Mouse (Mus musculus): Measurements from ENCODE around the gene Pced1a. TPM values are rescaled to one million over a fixed set of nuclear protein-coding genes. Genes with fewer than 3 reads are reported as not detected.
"Not testable (repeated sequence)": the region's sequence is repeated elsewhere in the genome, so short reads cannot be mapped to it uniquely, and the experiment has no call there.

The Pced1a gene
- polyA plus RNA-seq, 2 experiments = 2.1 to 5.6 TPM

GRCm38 (mm10) chr2:130383205-130383604, 41.3 kb downstream of the Pced1a start:
- H3K9ac ChIP-seq (replicated peaks) = no peak overlapping the region
- 45% methylated on average over 3 of the region's 3 CpGs for WGBS (ENCODE audit: insufficient replicate concordance)

DNA sequence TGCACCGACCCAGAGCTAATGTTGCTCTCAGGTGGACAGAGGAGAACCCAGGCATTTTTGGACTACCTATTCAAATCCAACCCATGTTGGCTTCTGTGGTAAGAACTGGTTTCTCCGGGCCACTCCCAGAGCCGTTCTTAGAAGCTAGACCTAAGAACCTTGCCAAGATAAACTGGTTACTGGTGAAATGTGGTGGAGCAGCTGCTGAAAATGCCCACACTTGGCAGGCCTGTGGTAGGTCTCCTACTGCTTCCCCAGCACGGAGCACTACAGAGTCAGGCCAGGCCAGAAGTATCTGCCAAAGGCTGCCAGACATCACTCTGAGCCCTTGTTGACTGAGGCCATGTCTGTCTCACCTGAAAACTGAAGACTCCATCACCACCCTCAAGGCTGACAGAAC, 49.5 kb downstream of the Pced1a start:
- H3K4me3 ChIP-seq (ENCODE audit: insufficient read depth in 1 of 2, low read depth in 2 of 2, low read length in 2 of 2) = no peak overlapping the region
- H3K27me3 ChIP-seq (ENCODE audit: control insufficient read depth, insufficient read depth, low read length) = no peaks in the 10 kb centered on the region
- no peak for TF ChIP-seq CTCF (IDR thresholded peaks at IDR 0.05; ENCODE audit: low read depth)
- TF ChIP-seq EP300 (IDR thresholded peaks at IDR 0.05; ENCODE audit: low read depth) = no peak
- no peak for ATAC-seq (ENCODE audit: insufficient read depth)
- no peak for DNase-seq (ENCODE audit: low read depth in 3 of 3, low spot score in 3 of 3)
- no peaks in the 10 kb centered on the region for H3K9me3 ChIP-seq (ENCODE audit: control insufficient read depth, low read length)
- no peak overlapping the region for H3K9ac ChIP-seq (replicated peaks)
- no peaks in the 10 kb centered on the region for H3K36me3 ChIP-seq (replicated peaks; ENCODE audit: control insufficient read depth, insufficient read depth, low read depth)
- 56% methylated on average over 4 of the region's 4 CpGs for WGBS (ENCODE audit: insufficient replicate concordance)
- no peak overlapping the region for H3K4me2 ChIP-seq (ENCODE audit: low read depth)
- H3K27ac ChIP-seq = no peak overlapping the region
- H3K4me1 ChIP-seq (replicated peaks; ENCODE audit: control insufficient read depth in 2 of 2, insufficient read depth in 2 of 2, low read length in 1 of 2) = peaks cover 0 to 10% of the 10 kb centered on the region in 2 experiments; a peak in 2 of 4 replicates

More at GRCm38 (mm10) chr2:130383205-130383604, 41.3 kb downstream of the Pced1a start:
- no peak overlapping the region for H3K4me2 ChIP-seq (ENCODE audit: low read depth)
- H3K4me1 ChIP-seq (replicated peaks; ENCODE audit: control insufficient read depth in 2 of 2, insufficient read depth in 2 of 2, low read length in 1 of 2) = no peaks in the 10 kb centered on the region
- ATAC-seq (ENCODE audit: insufficient read depth) = no peak
- H3K4me3 ChIP-seq (ENCODE audit: insufficient read depth in 1 of 2, low read depth in 2 of 2, low read length in 2 of 2) = no peak overlapping the region
- no peaks in the 10 kb centered on the region for H3K36me3 ChIP-seq (replicated peaks; ENCODE audit: control insufficient read depth, insufficient read depth, low read depth)
- no peaks in the 10 kb centered on the region for H3K27me3 ChIP-seq (ENCODE audit: control insufficient read depth, insufficient read depth, low read length)
- no peak overlapping the region for H3K27ac ChIP-seq
- DNase-seq (ENCODE audit: low read depth in 3 of 3, low spot score in 3 of 3) = no peak
- TF ChIP-seq EP300 (IDR thresholded peaks at IDR 0.05; ENCODE audit: low read depth) = no peak
- no peak for TF ChIP-seq CTCF (IDR thresholded peaks at IDR 0.05; ENCODE audit: low read depth)
- no peaks in the 10 kb centered on the region for H3K9me3 ChIP-seq (ENCODE audit: control insufficient read depth, low read length)

DNA sequence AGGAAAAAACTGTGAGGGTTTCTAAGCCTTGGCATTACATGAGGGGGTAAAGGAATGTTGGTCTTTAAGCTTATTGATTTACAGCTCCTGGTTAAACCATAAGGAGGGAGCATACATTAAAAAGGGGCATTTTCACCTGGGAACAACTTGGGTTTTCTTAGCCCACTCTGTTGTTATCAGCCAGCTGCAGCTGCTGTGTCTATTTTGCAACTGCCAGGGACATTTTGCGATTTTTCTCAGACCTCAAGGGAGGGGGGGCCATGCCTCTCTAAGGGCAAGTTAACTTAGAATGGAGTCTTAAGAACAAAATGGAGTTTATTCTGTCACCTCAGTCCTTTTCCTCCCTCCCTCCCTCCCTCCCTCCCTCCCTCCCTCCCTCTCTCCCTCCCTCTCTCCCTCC, 51.5 kb downstream of the Pced1a start:
- ATAC-seq (ENCODE audit: insufficient read depth) (peak; percentile 65; the same call in 1 of the 2 replicates), DNase-seq (ENCODE audit: low read depth in 3 of 3, low spot score in 3 of 3) (peak in 2 of 3 experiments; percentile 12 to 17)
- peak; percentile 61; the same call in 1 of the 2 replicates for TF ChIP-seq EP300 (IDR thresholded peaks at IDR 0.05; ENCODE audit: low read depth)

GRCm38 (mm10) chr2:130367386-130367785, 57.1 kb downstream of the Pced1a start:
- no peak overlapping the region for H3K9ac ChIP-seq (replicated peaks)
- no peak overlapping the region for H3K4me2 ChIP-seq (ENCODE audit: low read depth)
- peaks cover 0 to 8% of the 10 kb centered on the region in 2 experiments; a peak in 2 of 4 replicates for H3K4me1 ChIP-seq (replicated peaks; ENCODE audit: control insufficient read depth in 2 of 2, insufficient read depth in 2 of 2, low read length in 1 of 2)
- H3K27me3 ChIP-seq (ENCODE audit: control insufficient read depth, insufficient read depth, low read length) = peaks cover 27% of the 10 kb centered on the region
- H3K9me3 ChIP-seq (ENCODE audit: control insufficient read depth, low read length) = no peaks in the 10 kb centered on the region
- no peak overlapping the region for H3K4me3 ChIP-seq (ENCODE audit: insufficient read depth in 1 of 2, low read depth in 2 of 2, low read length in 2 of 2)
- DNase-seq (ENCODE audit: low read depth in 3 of 3, low spot score in 3 of 3) (no peak), ATAC-seq (ENCODE audit: insufficient read depth) (no peak)
- TF ChIP-seq EP300 (IDR thresholded peaks at IDR 0.05; ENCODE audit: low read depth) (no peak), CTCF (IDR thresholded peaks at IDR 0.05; ENCODE audit: low read depth) (no peak)
- H3K36me3 ChIP-seq (replicated peaks; ENCODE audit: control insufficient read depth, insufficient read depth, low read depth) = no peaks in the 10 kb centered on the region
- H3K27ac ChIP-seq = no peak overlapping the region
- WGBS (ENCODE audit: insufficient replicate concordance) = 22% methylated on average over 4 of the region's 4 CpGs

More for the DNA sequence above, 51.5 kb downstream of the Pced1a start:
- peaks cover 0 to 10% of the 10 kb centered on the region in 2 experiments; a peak in 2 of 4 replicates for H3K4me1 ChIP-seq (replicated peaks; ENCODE audit: control insufficient read depth in 2 of 2, insufficient read depth in 2 of 2, low read length in 1 of 2)
- not testable (repeated sequence) for H3K27ac ChIP-seq; H3K4me2 ChIP-seq (ENCODE audit: low read depth); H3K4me3 ChIP-seq (ENCODE audit: insufficient read depth in 1 of 2, low read depth in 2 of 2, low read length in 2 of 2); H3K9me3 ChIP-seq (ENCODE audit: control insufficient read depth, low read length); H3K36me3 ChIP-seq (replicated peaks; ENCODE audit: control insufficient read depth, insufficient read depth, low read depth); H3K27me3 ChIP-seq (ENCODE audit: control insufficient read depth, insufficient read depth, low read length); H3K9ac ChIP-seq (replicated peaks)
- 0% methylated on average over 1 of the region's 1 CpGs for WGBS (ENCODE audit: insufficient replicate concordance)

Other genes starting within 250 kb of the Pced1a start
- 168 and 185 TPM in 2 replicates for gene Snrpb, start 245.3 kb downstream of the Pced1a start, polyA plus RNA-seq (2012; rRNA removed)
- gene Snrpb, start 245.3 kb downstream of the Pced1a start, polyA plus RNA-seq (2014; fragmentation: Nextera tagmentation; extraction: Ambion mirVana) = 292 and 318 TPM in 2 replicates
- not detected in 2 replicates for gene Tmc2, start 229.5 kb downstream of the Pced1a start, polyA plus RNA-seq (2012; rRNA removed)
- gene Tmc2, start 229.5 kb downstream of the Pced1a start, polyA plus RNA-seq (2014; fragmentation: Nextera tagmentation; extraction: Ambion mirVana) = not detected in 2 replicates
- 109 and 201 TPM in 2 replicates for gene Nop56, start 150.3 kb downstream of the Pced1a start, polyA plus RNA-seq (2012; rRNA removed)
- 181 and 182 TPM in 2 replicates for gene Nop56, start 150.3 kb downstream of the Pced1a start, polyA plus RNA-seq (2014; fragmentation: Nextera tagmentation; extraction: Ambion mirVana)
- gene Idh3b, start 140.2 kb downstream of the Pced1a start, polyA plus RNA-seq (2012; rRNA removed) = 71.8 and 104 TPM in 2 replicates
- 95.1 and 105 TPM in 2 replicates for gene Idh3b, start 140.2 kb downstream of the Pced1a start, polyA plus RNA-seq (2014; fragmentation: Nextera tagmentation; extraction: Ambion mirVana)
- 0.32 and 0.37 TPM in 2 replicates for gene Ebf4, start 129.5 kb downstream of the Pced1a start, polyA plus RNA-seq (2012; rRNA removed)
- gene Ebf4, start 129.5 kb downstream of the Pced1a start, polyA plus RNA-seq (2014; fragmentation: Nextera tagmentation; extraction: Ambion mirVana) = 0.05 TPM in 1 of 2 replicates, not detected in the other
- gene Cpxm1, start 27.1 kb downstream of the Pced1a start, polyA plus RNA-seq (2012; rRNA removed) = 1.3 and 2.3 TPM in 2 replicates
- gene Cpxm1, start 27.1 kb downstream of the Pced1a start, polyA plus RNA-seq (2014; fragmentation: Nextera tagmentation; extraction: Ambion mirVana) = 1.5 and 1.9 TPM in 2 replicates
- gene Gm28372, start 19.5 kb downstream of the Pced1a start, polyA plus RNA-seq (2012; rRNA removed) = not detected in 2 replicates
- not detected in 2 replicates for gene Gm28372, start 19.5 kb downstream of the Pced1a start, polyA plus RNA-seq (2014; fragmentation: Nextera tagmentation; extraction: Ambion mirVana)
- not detected in 2 replicates for gene 1700020A23Rik, start 19.4 kb downstream of the Pced1a start, polyA plus RNA-seq (2012; rRNA removed)
- gene 1700020A23Rik, start 19.4 kb downstream of the Pced1a start, polyA plus RNA-seq (2014; fragmentation: Nextera tagmentation; extraction: Ambion mirVana) = not detected in 2 replicates
- not detected in 2 replicates for gene Tmem239, start 18.2 kb downstream of the Pced1a start, polyA plus RNA-seq (2012; rRNA removed)
- not detected in 2 replicates for gene Tmem239, start 18.2 kb downstream of the Pced1a start, polyA plus RNA-seq (2014; fragmentation: Nextera tagmentation; extraction: Ambion mirVana)
- gene Vps16, start 362 bp downstream of the Pced1a start, polyA plus RNA-seq (2012; rRNA removed) = 34.1 and 38.3 TPM in 2 replicates
- 26.8 and 31.3 TPM in 2 replicates for gene Vps16, start 362 bp downstream of the Pced1a start, polyA plus RNA-seq (2014; fragmentation: Nextera tagmentation; extraction: Ambion mirVana)
- gene Ptpra, start 25.6 kb upstream of the Pced1a start, polyA plus RNA-seq (2012; rRNA removed) = 14.6 and 19.3 TPM in 2 replicates
- gene Ptpra, start 25.6 kb upstream of the Pced1a start, polyA plus RNA-seq (2014; fragmentation: Nextera tagmentation; extraction: Ambion mirVana) = 29.6 and 33.6 TPM in 2 replicates
- 22.9 and 24.8 TPM in 2 replicates for gene Mrps26, start 139.0 kb upstream of the Pced1a start, polyA plus RNA-seq (2012; rRNA removed)
- gene Mrps26, start 139.0 kb upstream of the Pced1a start, polyA plus RNA-seq (2014; fragmentation: Nextera tagmentation; extraction: Ambion mirVana) = 48.3 and 48.4 TPM in 2 replicates
- not detected in 2 replicates for gene Oxt, start 151.5 kb upstream of the Pced1a start, polyA plus RNA-seq (2012; rRNA removed)
- not detected in 2 replicates for gene Oxt, start 151.5 kb upstream of the Pced1a start, polyA plus RNA-seq (2014; fragmentation: Nextera tagmentation; extraction: Ambion mirVana)
- not detected in 2 replicates for gene Avp, start 157.9 kb upstream of the Pced1a start, polyA plus RNA-seq (2012; rRNA removed)
- not detected in 2 replicates for gene Avp, start 157.9 kb upstream of the Pced1a start, polyA plus RNA-seq (2014; fragmentation: Nextera tagmentation; extraction: Ambion mirVana)
- 2.8 and 3.6 TPM in 2 replicates for gene Fastkd5, start 205.3 kb upstream of the Pced1a start, polyA plus RNA-seq (2012; rRNA removed)
- 11.1 and 11.9 TPM in 2 replicates for gene Fastkd5, start 205.3 kb upstream of the Pced1a start, polyA plus RNA-seq (2014; fragmentation: Nextera tagmentation; extraction: Ambion mirVana)
- 3.3 and 3.4 TPM in 2 replicates for gene Ubox5, start 205.3 kb upstream of the Pced1a start, polyA plus RNA-seq (2012; rRNA removed)
- gene Ubox5, start 205.3 kb upstream of the Pced1a start, polyA plus RNA-seq (2014; fragmentation: Nextera tagmentation; extraction: Ambion mirVana) = 5.4 and 6.3 TPM in 2 replicates
- 2.1 and 2.7 TPM in 2 replicates for gene Lzts3, start 218.1 kb upstream of the Pced1a start, polyA plus RNA-seq (2012; rRNA removed)
- gene Lzts3, start 218.1 kb upstream of the Pced1a start, polyA plus RNA-seq (2014; fragmentation: Nextera tagmentation; extraction: Ambion mirVana) = 0.27 and 0.42 TPM in 2 replicates
- gene Ddrgk1, start 240.0 kb upstream of the Pced1a start, polyA plus RNA-seq (2012; rRNA removed) = 12.8 and 27.9 TPM in 2 replicates
- gene Ddrgk1, start 240.0 kb upstream of the Pced1a start, polyA plus RNA-seq (2014; fragmentation: Nextera tagmentation; extraction: Ambion mirVana) = 34.6 and 35.4 TPM in 2 replicates
- 35.0 and 35.7 TPM in 2 replicates for gene Itpa, start 242.9 kb upstream of the Pced1a start, polyA plus RNA-seq (2012; rRNA removed)
- gene Itpa, start 242.9 kb upstream of the Pced1a start, polyA plus RNA-seq (2014; fragmentation: Nextera tagmentation; extraction: Ambion mirVana) = 50.6 and 51.4 TPM in 2 replicates